Mouse (Mus musculus) CH12.LX (cell line): ENCODE measurements at regions not wholly inside any gene's neighbourhood (a gene's known extent, or its start where the extent isn't known, plus 50 kb on each side); places are given as distances from the start of the nearest gene placed in this dataset.

Source experiments
- DNase-seq: peaks from one replicate; pipeline ENCODE4 v3.0.0-alpha.2; 2013; ENCODE audit errors: extremely low read depth
- H3K27ac ChIP-seq: 2 replicates; pipeline ENCODE4 v1.5.1; 2012; ENCODE audit warnings: low read depth, mild to moderate bottlenecking, control low read depth, moderate library complexity; ENCODE audit not compliant: insufficient read depth
- H3K27me3 ChIP-seq: replicated peaks from 2 replicates; pipeline ENCODE3; 2012; ENCODE audit warnings: inconsistent platforms
- H3K36me3 ChIP-seq, 2 experiments: replicated peaks in 1 of 2; 2 replicates each; pipeline versions ENCODE3 to v1.6.1; 2012; ENCODE audit warnings: inconsistent platforms in 1 of 2, low read length in 1 of 2, mild to moderate bottlenecking in 1 of 2, mixed read lengths in 1 of 2, moderate library complexity in 1 of 2; ENCODE audit not compliant: control insufficient read depth in 1 of 2, insufficient read depth in 1 of 2
- H3K4me1 ChIP-seq, 2 experiments: 2 replicates each; pipeline ENCODE4 v1.6.1; 2012; ENCODE audit warnings: inconsistent platforms in 1 of 2, moderate library complexity in 1 of 2; ENCODE audit not compliant: insufficient read depth in 2 of 2, control insufficient read depth in 1 of 2
- H3K4me2 ChIP-seq: 2 replicates; pipeline ENCODE4 v1.6.1; 2012; ENCODE audit warnings: low read depth, mild to moderate bottlenecking, control low read depth; ENCODE audit not compliant: poor library complexity, insufficient read depth, severe bottlenecking
- H3K4me3 ChIP-seq, 3 experiments: fragments of 150-350 bp in 1 of 3; sonication (generic) in 1 of 3; replicated peaks in 1 of 3; 2 replicates each; pipeline versions ENCODE3 to v1.5.1; 2011 to 2012; ENCODE audit warnings: low read depth in 2 of 3, low read length in 2 of 3, mild to moderate bottlenecking in 2 of 3, moderate library complexity in 2 of 3, control low read depth in 1 of 3, improper control_type of control experiment in 1 of 3, inconsistent platforms in 1 of 3, mixed read lengths in 1 of 3; ENCODE audit not compliant: poor library complexity in 1 of 3
- H3K79me2 ChIP-seq: replicated peaks from 2 replicates; pipeline ENCODE4 v1.6.1; 2012; ENCODE audit warnings: mild to moderate bottlenecking, moderate library complexity; ENCODE audit not compliant: control insufficient read depth, poor library complexity, insufficient read depth, severe bottlenecking; ENCODE audit errors: extremely low read depth
- H3K9ac ChIP-seq: 2 replicates; pipeline ENCODE4 v1.6.1; 2012; ENCODE audit warnings: low read depth, mild to moderate bottlenecking, control low read depth, moderate library complexity; ENCODE audit not compliant: insufficient read depth
- H3K9me3 ChIP-seq: replicated peaks from 2 replicates; pipeline ENCODE3; 2012; ENCODE audit warnings: low read length, inconsistent platforms, mixed read lengths
- CHD1 ChIP-seq: IDR thresholded peaks from 2 replicates; pipeline ENCODE4 v1.6.1; 2012; ENCODE audit warnings: low read depth, low read length, improper control_type of control experiment, inconsistent platforms
- E2F4 ChIP-seq: IDR thresholded peaks from 2 replicates; pipeline ENCODE4 v1.6.1; 2011; ENCODE audit warnings: low read depth, low read length, improper control_type of control experiment; ENCODE audit not compliant: insufficient replicate concordance
- ELF1 ChIP-seq: IDR thresholded peaks from 2 replicates; pipeline ENCODE4 v1.6.1; 2014; ENCODE audit warnings: low read depth, mild to moderate bottlenecking, inconsistent platforms, low read length, improper control_type of control experiment
- EP300 ChIP-seq: IDR thresholded peaks from 2 replicates; pipeline ENCODE4 v1.6.1; 2011; ENCODE audit warnings: low read length, improper control_type of control experiment
- ETS1 ChIP-seq: conservative IDR thresholded peaks from 2 replicates; pipeline ENCODE4 v1.6.1; 2012; ENCODE audit warnings: low read depth, mild to moderate bottlenecking, inconsistent platforms, low read length, improper control_type of control experiment, moderate library complexity
- GABPA ChIP-seq: IDR thresholded peaks from 2 replicates; pipeline ENCODE4 v1.6.1; 2012; ENCODE audit warnings: low read depth, low read length, improper control_type of control experiment, inconsistent platforms; ENCODE audit not compliant: insufficient replicate concordance
- IRF4 ChIP-seq: IDR thresholded peaks from 2 replicates; pipeline ENCODE4 v1.6.1; 2014; ENCODE audit warnings: low read depth, mild to moderate bottlenecking, inconsistent platforms, low read length, improper control_type of control experiment
- JUND ChIP-seq: conservative IDR thresholded peaks from 2 replicates; pipeline ENCODE4 v1.6.1; 2011; ENCODE audit warnings: low read depth, low read length, improper control_type of control experiment
- MAFK ChIP-seq: IDR thresholded peaks from 2 replicates; pipeline ENCODE4 v1.6.1; 2011; ENCODE audit warnings: low read length, improper control_type of control experiment; ENCODE audit not compliant: insufficient replicate concordance
- MAX ChIP-seq: IDR thresholded peaks from 2 replicates; pipeline ENCODE4 v1.6.1; 2011; ENCODE audit warnings: low read length, improper control_type of control experiment
- MAZ ChIP-seq: IDR thresholded peaks from 2 replicates; pipeline ENCODE4 v1.6.1; 2012; ENCODE audit warnings: low read depth, mild to moderate bottlenecking, inconsistent platforms, low read length, improper control_type of control experiment, moderate library complexity
- MEF2A ChIP-seq: IDR thresholded peaks from 2 replicates; pipeline ENCODE4 v1.6.1; 2014; ENCODE audit warnings: low read depth, mild to moderate bottlenecking, inconsistent platforms, low read length, improper control_type of control experiment, borderline replicate concordance
- MXI1 ChIP-seq: IDR thresholded peaks from 2 replicates; pipeline ENCODE4 v1.6.1; 2011; ENCODE audit warnings: mild to moderate bottlenecking, low read depth, low read length, improper control_type of control experiment
- NRF1 ChIP-seq: IDR thresholded peaks from 2 replicates; pipeline ENCODE4 v1.6.1; 2014; ENCODE audit warnings: low read depth, mild to moderate bottlenecking, inconsistent platforms, low read length, improper control_type of control experiment, moderate library complexity
- PAX5 ChIP-seq: IDR thresholded peaks from 2 replicates; pipeline ENCODE4 v1.6.1; 2012; ENCODE audit warnings: low read length, inconsistent platforms, mixed read lengths
- POLR2A ChIP-seq: IDR thresholded peaks from 2 replicates; pipeline ENCODE4 v1.6.1; 2011; ENCODE audit warnings: low read depth, mild to moderate bottlenecking, improper control_type of control experiment, low read length
- RAD21 ChIP-seq: IDR thresholded peaks from 2 replicates; pipeline ENCODE4 v1.6.1; 2011; ENCODE audit warnings: low read depth, mild to moderate bottlenecking, low read length, improper control_type of control experiment, moderate library complexity
- RCOR1 ChIP-seq: conservative IDR thresholded peaks from 2 replicates; pipeline ENCODE4 v1.6.1; 2012; ENCODE audit warnings: low read depth, mild to moderate bottlenecking, inconsistent platforms, low read length, improper control_type of control experiment
- SIN3A ChIP-seq: IDR thresholded peaks from 2 replicates; pipeline ENCODE4 v1.6.1; 2012; ENCODE audit warnings: low read length, improper control_type of control experiment, inconsistent platforms
- SMC3 ChIP-seq: IDR thresholded peaks from 2 replicates; pipeline ENCODE4 v1.6.1; 2011; ENCODE audit warnings: low read depth, low read length, improper control_type of control experiment
- TBP ChIP-seq: conservative IDR thresholded peaks from 2 replicates; pipeline ENCODE4 v1.6.1; 2011; ENCODE audit warnings: low read depth, low read length, improper control_type of control experiment
- TCF12 ChIP-seq: IDR thresholded peaks from 2 replicates; pipeline ENCODE4 v1.6.1; 2014; ENCODE audit warnings: low read depth, mild to moderate bottlenecking, inconsistent platforms, low read length, improper control_type of control experiment
- UBTF ChIP-seq: IDR thresholded peaks from 2 replicates; pipeline ENCODE4 v1.6.1; 2012; ENCODE audit warnings: low read depth, mild to moderate bottlenecking, inconsistent platforms, low read length, improper control_type of control experiment, moderate library complexity
- ZC3H11A ChIP-seq: IDR thresholded peaks from 2 replicates; pipeline ENCODE4 v1.6.1; 2012; ENCODE audit warnings: low read depth, mild to moderate bottlenecking, inconsistent platforms, low read length, improper control_type of control experiment
- ZKSCAN1 ChIP-seq: IDR thresholded peaks from 2 replicates; pipeline ENCODE4 v1.6.1; 2012; ENCODE audit warnings: low read depth, inconsistent platforms, low read length, improper control_type of control experiment, borderline replicate concordance
- ZMIZ1 ChIP-seq: IDR thresholded peaks from 2 replicates; pipeline ENCODE4 v1.6.1; 2012; ENCODE audit warnings: low read depth, mild to moderate bottlenecking, inconsistent platforms, low read length, improper control_type of control experiment
- ZNF384 ChIP-seq: IDR thresholded peaks from 2 replicates; pipeline ENCODE4 v1.6.1; 2012; ENCODE audit warnings: low read depth, low read length, improper control_type of control experiment, inconsistent platforms
- dilution Hi-C: fragments of 300-500 bp; cut with MboI; formaldehyde crosslinking; loops from 2 replicates; pipeline ENCODE4 v1.14.3; 2020; ENCODE audit warnings: low sequenced_read_pairs; ENCODE audit not compliant: extremely low pct_unique_long_range_greater_than_20kb, extremely low pct_ligation_motif_present
- in situ Hi-C: fragments of 300-500 bp; cut with MboI; formaldehyde crosslinking; loops from 3 replicates; pipeline ENCODE4 v1.14.3; 2019; ENCODE audit warnings: low sequenced_read_pairs, low pct_ligation_motif_present, low pct_unique_long_range_greater_than_20kb, mixed read lengths

DNA sequence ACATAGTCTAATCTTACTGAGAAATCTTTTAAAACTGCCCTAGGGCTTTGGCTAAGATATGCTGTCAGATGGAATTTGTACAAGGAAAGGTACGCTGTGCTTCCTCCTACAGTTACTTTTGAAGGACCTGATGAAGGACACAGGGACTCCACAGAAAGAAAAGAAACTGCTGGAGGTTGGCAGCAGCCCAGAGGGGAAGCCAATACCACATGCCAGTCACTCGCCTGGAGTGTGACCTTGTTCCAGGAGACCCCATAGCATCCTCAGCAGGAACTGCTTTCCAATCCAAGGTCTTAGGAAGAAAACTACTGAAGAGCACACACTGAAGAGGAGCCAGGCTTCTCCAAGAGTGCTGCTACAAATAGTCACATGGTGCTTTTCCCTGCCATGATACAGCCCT lies 404.9 kb downstream of the Gpam start:
- H3K79me2 ChIP-seq: no peaks in the 10 kb centered on the region
- dilution Hi-C loops: no loop called here
- no peaks in the 10 kb centered on the region for H3K4me1 ChIP-seq
- no peak overlapping the region for H3K27ac ChIP-seq
- DNase-seq: no peak
- no peaks in the 10 kb centered on the region for H3K9me3 ChIP-seq
- TF ChIP-seq NRF1 (no peak), POLR2A (no peak), MAFK (no peak), TBP (no peak), MAX (no peak), IRF4 (no peak), RAD21 (no peak), ZNF384 (no peak), MEF2A (no peak), ELF1 (no peak), E2F4 (no peak), JUND (no peak), ZC3H11A (no peak), ZMIZ1 (no peak), GABPA (no peak), PAX5 (no peak), SIN3A (no peak), MXI1 (no peak), TCF12 (no peak)
- no peak overlapping the region for H3K9ac ChIP-seq
- H3K4me2 ChIP-seq: no peak overlapping the region
- no peaks in the 10 kb centered on the region for H3K27me3 ChIP-seq
- no peaks in the 10 kb centered on the region for H3K36me3 ChIP-seq
- in situ Hi-C loops: no loop called here
- no peak overlapping the region for H3K4me3 ChIP-seq

DNA sequence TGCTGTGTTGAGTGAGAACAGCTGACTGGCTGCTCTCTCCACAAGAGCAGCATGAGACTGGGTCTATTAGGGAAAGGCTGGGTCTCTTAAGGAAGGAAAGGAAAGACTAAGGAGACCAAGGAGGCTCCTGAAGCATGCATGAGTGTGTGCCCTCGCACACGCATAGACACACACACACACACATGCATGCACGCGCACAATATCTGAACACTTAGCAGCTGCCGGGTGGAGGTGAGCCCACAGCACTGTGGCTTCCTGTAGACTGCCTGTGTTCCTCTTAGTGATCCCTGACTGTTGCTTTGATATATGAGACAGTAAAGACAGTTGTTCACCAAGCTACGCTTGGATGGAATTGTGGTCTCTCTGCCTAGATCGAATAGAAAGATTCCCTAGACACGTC lies 429.6 kb downstream of the Gpam start:
- no peak overlapping the region for H3K9ac ChIP-seq
- no peak overlapping the region for H3K4me2 ChIP-seq
- H3K4me3 ChIP-seq: no peak overlapping the region
- dilution Hi-C loops (no loop called here), in situ Hi-C loops (no loop called here)
- H3K79me2 ChIP-seq: no peaks in the 10 kb centered on the region
- H3K27me3 ChIP-seq: no peaks in the 10 kb centered on the region
- no peak for TF ChIP-seq E2F4
- TF ChIP-seq MEF2A: no peak
- no peak for TF ChIP-seq ZC3H11A
- no peak for TF ChIP-seq CHD1
- TF ChIP-seq TCF12: no peak
- no peak for TF ChIP-seq EP300
- TF ChIP-seq UBTF: no peak
- TF ChIP-seq SMC3: no peak
- TF ChIP-seq MAZ: no peak
- TF ChIP-seq ZKSCAN1: no peak
- no peak for TF ChIP-seq ETS1
- TF ChIP-seq ZNF384: no peak
- no peak for TF ChIP-seq RCOR1
- no peak for TF ChIP-seq GABPA
- H3K36me3 ChIP-seq: no peaks in the 10 kb centered on the region
- H3K9me3 ChIP-seq: no peaks in the 10 kb centered on the region
- H3K27ac ChIP-seq: no peak overlapping the region
- 0 out of 4 replicates have a peak, but pooled peaks cover 0 to 3% of the 10 kb centered on the region in 2 experiments for H3K4me1 ChIP-seq
- no peak for DNase-seq
